Mouse (Mus musculus) heart, postnatal 36 days (tissue): Measurements from ENCODE around the gene Gm16223. TPM values are rescaled to one million over a fixed set of nuclear protein-coding genes. Genes with fewer than 3 reads are reported as not detected.

Experiments used
- DNase-seq, 2 experiments: peaks; one replicate each; pipeline ENCODE4 v3.0.0; 2021 to 2022
- intact Hi-C: fragments of 180-260 bp; cut with DNase I; formaldehyde crosslinking; loops from one replicate; pipeline ENCODE4 v1.15.1; 2025
- total RNA-seq, 2 experiments: library from RNA; stranded (reverse); gene quantifications; 2 replicates each; pipeline ENCODE4 v1.2.3; 2021

The Gm16223 gene
- total RNA-seq, 2 experiments from 2014 or later: not detected

DNA sequence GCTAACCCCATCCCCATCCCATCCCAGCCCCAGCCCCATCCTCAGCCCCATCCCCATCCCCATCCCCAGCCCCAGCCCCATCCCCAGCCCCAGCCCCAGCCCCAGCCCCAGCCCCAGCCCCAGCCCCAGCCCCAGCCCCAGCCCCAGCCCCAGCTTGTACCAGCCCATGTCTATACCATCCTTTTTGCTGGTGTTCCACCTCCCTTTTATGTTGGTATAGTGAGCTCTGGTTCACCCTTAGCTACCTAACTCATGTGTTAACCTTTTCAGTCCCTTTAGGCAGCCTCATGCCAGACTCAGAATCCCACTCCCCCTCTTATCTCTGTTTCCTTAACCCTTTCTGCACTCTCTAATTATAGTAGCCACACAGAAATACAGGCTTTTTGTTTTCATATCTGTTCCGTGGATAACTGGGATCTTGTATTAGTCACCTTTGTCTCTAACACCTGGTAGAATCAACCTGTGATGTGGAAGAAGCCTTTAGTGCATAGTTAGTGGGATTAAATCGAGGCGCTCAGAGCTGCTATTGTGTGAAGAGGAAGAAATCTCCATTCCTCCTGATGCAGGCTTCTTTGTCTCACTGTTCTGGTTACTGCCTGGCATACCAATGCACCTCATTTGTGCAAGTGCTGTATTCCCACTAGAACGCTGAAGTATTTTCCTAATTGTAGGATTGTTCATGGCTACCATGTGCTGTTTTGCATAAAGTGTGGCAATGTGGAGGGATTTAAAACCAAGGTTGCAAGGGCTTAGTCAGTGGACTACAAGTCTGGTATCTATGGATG, 144.0 kb downstream of the Gm16223 start:
- DNase-seq: no peak
- intact Hi-C loops: no loop called here

DNA sequence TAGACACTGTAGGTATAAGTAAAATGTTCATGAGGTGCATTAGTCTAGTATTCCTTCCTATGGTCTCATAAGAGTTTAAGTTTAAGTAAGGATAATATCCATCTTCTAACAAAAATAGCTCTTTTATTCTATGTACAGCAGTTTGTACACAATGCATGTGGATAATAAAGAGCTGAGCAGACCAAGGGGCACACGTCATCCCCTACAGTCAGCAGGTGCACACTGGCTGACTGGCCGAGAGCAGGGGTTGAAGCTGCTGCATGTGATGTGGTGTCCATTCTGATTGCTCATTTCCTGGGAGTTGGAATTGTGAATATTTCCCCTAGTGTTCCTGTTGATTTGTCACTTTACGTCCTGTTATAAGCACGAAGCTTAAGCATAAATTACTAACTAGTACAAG, 144.6 kb downstream of the Gm16223 start:
- no peak for DNase-seq
- intact Hi-C loops: no loop called here

- intact Hi-C loops: no loop called here
- no peak for DNase-seq
These were observed 157.1 kb downstream of the Gm16223 start for GRCm38 (mm10) chr5:42224840-42225239.

- intact Hi-C loops: no loop called here
- DNase-seq: no peak
These were observed 160.9 kb downstream of the Gm16223 start for GRCm38 (mm10) chr5:42228631-42229030.

GRCm38 (mm10) chr5:42239291-42239690, 171.5 kb downstream of the Gm16223 start:
- intact Hi-C loops: no loop called here

GRCm38 (mm10) chr5:42239806-42240205, 172.0 kb downstream of the Gm16223 start:
- DNase-seq: no peak
- intact Hi-C loops: no loop called here

More at GRCm38 (mm10) chr5:42239291-42239690, 171.5 kb downstream of the Gm16223 start:
- no peak for DNase-seq

DNA sequence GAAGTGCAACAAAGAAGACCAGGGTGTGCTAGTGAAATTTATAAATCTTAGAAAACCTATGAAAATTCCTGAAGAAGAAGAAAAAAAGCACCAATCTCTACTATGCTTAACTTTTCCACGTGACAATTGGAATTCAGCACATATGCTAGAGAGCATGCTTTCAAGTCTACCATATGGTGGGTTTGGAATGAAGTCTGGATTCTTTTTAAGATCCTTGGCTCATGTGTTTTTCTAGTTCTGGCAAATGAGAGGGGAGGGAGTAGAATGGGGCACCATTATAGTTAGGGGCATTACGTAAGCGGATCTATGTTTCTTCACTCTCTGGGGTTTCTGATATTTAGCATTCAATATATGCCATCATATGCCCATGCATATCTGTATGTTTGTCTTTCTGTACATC, 182.6 kb downstream of the Gm16223 start:
- no peak for DNase-seq
- intact Hi-C loops: no loop called here

Other genes starting within 250 kb of the Gm16223 start
- gene Bod1l, start 223.6 kb upstream of the Gm16223 start, total RNA-seq: 10 to 100 TPM; 19.2 to 19.6 TPM